Mouse (Mus musculus): ENCODE measurements at regions not wholly inside any gene's neighbourhood (a gene's known extent, or its start where the extent isn't known, plus 50 kb on each side); places are given as distances from the start of the nearest gene placed in this dataset.

DNA sequence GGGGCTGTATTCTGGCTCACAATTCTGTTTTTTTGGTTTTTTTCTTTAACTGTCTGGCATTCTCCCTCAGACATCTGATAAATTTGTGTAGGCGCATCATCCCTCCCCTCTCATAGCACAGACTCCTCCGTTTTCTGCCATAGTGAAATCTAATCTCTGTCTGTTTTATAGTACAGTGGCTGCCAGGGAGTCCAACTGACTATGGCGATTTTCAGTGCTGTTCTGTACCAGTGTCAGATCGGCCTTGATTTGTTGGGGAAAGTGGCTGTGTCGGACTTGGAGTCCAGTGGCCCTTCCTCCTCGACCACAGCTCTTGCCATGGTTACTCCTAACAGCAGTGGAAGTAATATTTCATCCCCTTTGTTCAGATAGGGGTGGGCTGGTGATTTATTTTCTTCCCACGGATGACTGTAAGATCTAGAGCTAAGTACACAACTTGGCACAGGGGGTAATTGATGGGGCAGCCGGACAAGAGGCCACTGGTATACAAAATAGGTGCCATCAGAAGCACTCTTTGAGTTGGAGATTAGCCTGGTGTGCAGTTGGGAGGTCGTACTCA, 87.2 kb upstream of the E030018B13Rik start:
- in situ Hi-C loops (cut with MboI; ENCODE audit: low sequenced_read_pairs in 2 of 2, unreplicated experiment in 2 of 2): no loop called here

DNA sequence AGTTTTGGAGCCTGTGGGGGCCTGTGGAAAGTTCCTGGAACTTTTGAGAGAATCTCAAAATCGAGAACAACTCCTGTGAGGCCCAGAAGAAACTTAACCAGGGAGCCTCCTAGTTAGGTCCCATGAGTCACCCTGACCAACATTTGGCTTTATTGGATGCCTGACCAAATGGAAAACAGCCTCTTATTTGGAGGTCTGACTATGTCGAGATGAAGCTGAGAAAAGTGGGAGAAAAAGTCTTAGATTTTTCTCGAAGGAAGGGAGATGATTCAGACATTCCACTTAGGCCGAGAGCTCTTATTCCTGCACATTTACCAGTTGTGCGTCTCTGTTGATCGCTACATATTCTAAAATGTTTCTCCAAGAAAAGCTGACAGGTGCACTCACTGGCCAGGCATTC, 83.0 kb upstream of the E030018B13Rik start:
- Histone ChIP-seq H3K36me3 (ENCODE audit: control insufficient read depth, insufficient read depth, low read length, poor library complexity, severe bottlenecking) (no peaks in the 10 kb centered on the region), H3K9ac (ENCODE audit: insufficient read depth, low read depth, low read length, poor library complexity, severe bottlenecking) (no peak overlapping the region), H3K27ac (ENCODE audit: insufficient read depth, low read depth, low read length, poor library complexity, severe bottlenecking) (no peak overlapping the region), H3K4me1 (ENCODE audit: control insufficient read depth in 2 of 2, insufficient read depth in 2 of 2, low read length in 2 of 2, poor library complexity in 1 of 2) (no peaks in the 10 kb centered on the region), H3K4me3 (ENCODE audit: insufficient read depth in 1 of 2, low read depth in 1 of 2, low read length in 2 of 2, poor library complexity in 1 of 2, severe bottlenecking in 1 of 2) (no peak overlapping the region), H3K9me3 (ENCODE audit: control insufficient read depth, insufficient read depth, low read depth, low read length) (no peaks in the 10 kb centered on the region)
- no peak for DNase-seq (ENCODE audit: low read depth, low spot score)
- in situ Hi-C loops (cut with MboI; ENCODE audit: low sequenced_read_pairs in 2 of 2, unreplicated experiment in 2 of 2): loop anchor here in 1 of 2 experiments (10.0 kb wide), 1 partner anchor 59 kb away; no protein-coding TSS in a partner anchor
- no peak for TF ChIP-seq HCFC1 (IDR thresholded peaks at IDR 0.05; ENCODE audit: borderline replicate concordance, insufficient read depth, low read length)
- no peak for TF ChIP-seq ZC3H11A (IDR thresholded peaks at IDR 0.05; ENCODE audit: borderline replicate concordance, low read depth, low read length)
- no peak for TF ChIP-seq CHD2 (IDR thresholded peaks at IDR 0.05; ENCODE audit: low read depth, low read length)
- no peak for TF ChIP-seq MAFK (IDR thresholded peaks at IDR 0.05; ENCODE audit: insufficient read depth, low read depth, low read length)
- no peak for TF ChIP-seq ZNF384 (IDR thresholded peaks at IDR 0.05; ENCODE audit: low read depth, low read length)

More for the DNA sequence above, 87.2 kb upstream of the E030018B13Rik start:
- Histone ChIP-seq H3K9ac (ENCODE audit: insufficient read depth, low read depth, low read length, poor library complexity, severe bottlenecking) (no peak overlapping the region), H3K36me3 (ENCODE audit: control insufficient read depth, insufficient read depth, low read length, poor library complexity, severe bottlenecking) (no peaks in the 10 kb centered on the region), H3K4me3 (ENCODE audit: insufficient read depth in 1 of 2, low read depth in 1 of 2, low read length in 2 of 2, poor library complexity in 1 of 2, severe bottlenecking in 1 of 2) (no peak overlapping the region), H3K27ac (ENCODE audit: insufficient read depth, low read depth, low read length, poor library complexity, severe bottlenecking) (no peak overlapping the region), H3K9me3 (ENCODE audit: control insufficient read depth, insufficient read depth, low read depth, low read length) (no peaks in the 10 kb centered on the region), H3K4me1 (ENCODE audit: control insufficient read depth in 2 of 2, insufficient read depth in 2 of 2, low read length in 2 of 2, poor library complexity in 1 of 2) (no peaks in the 10 kb centered on the region)
- no peak for DNase-seq (ENCODE audit: low read depth, low spot score)
- TF ChIP-seq ZNF384 (IDR thresholded peaks at IDR 0.05; ENCODE audit: low read depth, low read length) (no peak), MAFK (IDR thresholded peaks at IDR 0.05; ENCODE audit: insufficient read depth, low read depth, low read length) (no peak), ZC3H11A (IDR thresholded peaks at IDR 0.05; ENCODE audit: borderline replicate concordance, low read depth, low read length) (no peak), CHD2 (IDR thresholded peaks at IDR 0.05; ENCODE audit: low read depth, low read length) (no peak), HCFC1 (IDR thresholded peaks at IDR 0.05; ENCODE audit: borderline replicate concordance, insufficient read depth, low read length) (no peak)

DNA sequence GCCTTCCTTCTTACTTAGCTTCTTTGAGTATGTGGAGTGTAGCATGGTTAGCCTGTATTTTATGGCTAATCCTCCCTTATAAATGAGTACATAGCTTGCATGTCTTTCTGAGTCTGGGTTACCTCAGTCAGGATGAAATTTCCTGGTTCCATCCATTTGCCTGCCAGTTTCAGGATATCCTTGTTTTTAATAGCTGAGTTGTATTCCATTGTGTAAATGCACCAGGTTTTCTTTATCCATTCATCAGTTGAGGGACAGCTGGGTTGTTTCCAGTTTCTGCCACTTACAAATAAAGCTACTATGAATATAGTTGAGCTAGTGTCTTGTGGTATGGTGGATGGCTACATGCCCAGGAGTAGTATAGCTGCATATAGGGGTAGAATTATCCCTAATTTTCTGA, 80.7 kb upstream of the E030018B13Rik start:
- Histone ChIP-seq H3K9me3 (ENCODE audit: control insufficient read depth, insufficient read depth, low read depth, low read length) (no peaks in the 10 kb centered on the region), H3K36me3 (ENCODE audit: control insufficient read depth, insufficient read depth, low read length, poor library complexity, severe bottlenecking) (no peaks in the 10 kb centered on the region), H3K27ac (ENCODE audit: insufficient read depth, low read depth, low read length, poor library complexity, severe bottlenecking) (no peak overlapping the region), H3K9ac (ENCODE audit: insufficient read depth, low read depth, low read length, poor library complexity, severe bottlenecking) (no peak overlapping the region), H3K4me1 (ENCODE audit: control insufficient read depth in 2 of 2, insufficient read depth in 2 of 2, low read length in 2 of 2, poor library complexity in 1 of 2) (no peaks in the 10 kb centered on the region), H3K4me3 (ENCODE audit: insufficient read depth in 1 of 2, low read depth in 1 of 2, low read length in 2 of 2, poor library complexity in 1 of 2, severe bottlenecking in 1 of 2) (no peak overlapping the region)
- TF ChIP-seq ZC3H11A (IDR thresholded peaks at IDR 0.05; ENCODE audit: borderline replicate concordance, low read depth, low read length) (no peak), HCFC1 (IDR thresholded peaks at IDR 0.05; ENCODE audit: borderline replicate concordance, insufficient read depth, low read length) (no peak), MAFK (IDR thresholded peaks at IDR 0.05; ENCODE audit: insufficient read depth, low read depth, low read length) (no peak), CHD2 (IDR thresholded peaks at IDR 0.05; ENCODE audit: low read depth, low read length) (no peak), ZNF384 (IDR thresholded peaks at IDR 0.05; ENCODE audit: low read depth, low read length) (no peak)
- in situ Hi-C loops (cut with MboI; ENCODE audit: low sequenced_read_pairs in 2 of 2, unreplicated experiment in 2 of 2): loop anchor here in 1 of 2 experiments (10.0 kb wide), 1 partner anchor 61 kb away; no protein-coding TSS in a partner anchor
- DNase-seq (ENCODE audit: low read depth, low spot score): no peak
